Mouse (Mus musculus) cerebellum, postnatal 36 days (tissue): ENCODE measurements around the gene Lrrc75a.

Experiments
- DNase-seq, 2 experiments: peaks; one replicate each; pipeline ENCODE4 v3.0.0; 2021 to 2022; ENCODE audit warnings: mixed read lengths in 2 of 2

The Lrrc75a gene

DNA sequence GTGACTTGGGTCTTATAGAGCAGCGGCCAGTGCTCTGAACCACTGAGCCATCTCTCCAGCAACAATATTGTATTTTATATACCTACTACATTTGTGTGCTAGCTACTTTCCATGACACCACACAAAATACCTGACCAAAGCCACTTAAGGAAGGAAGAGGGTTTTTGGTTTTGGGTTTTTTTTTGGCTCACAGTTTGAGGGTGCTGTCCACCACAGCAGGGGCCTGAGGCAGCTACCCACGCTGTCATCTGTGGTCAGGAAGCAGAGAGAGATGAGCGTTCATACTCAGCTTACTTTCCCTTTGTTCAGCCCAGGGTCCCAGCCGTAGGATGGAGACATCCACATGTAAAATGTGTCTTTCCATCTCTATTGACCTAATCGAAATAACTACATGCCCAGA is 61.3 kb downstream of the Lrrc75a start:
- no peak for DNase-seq

DNA sequence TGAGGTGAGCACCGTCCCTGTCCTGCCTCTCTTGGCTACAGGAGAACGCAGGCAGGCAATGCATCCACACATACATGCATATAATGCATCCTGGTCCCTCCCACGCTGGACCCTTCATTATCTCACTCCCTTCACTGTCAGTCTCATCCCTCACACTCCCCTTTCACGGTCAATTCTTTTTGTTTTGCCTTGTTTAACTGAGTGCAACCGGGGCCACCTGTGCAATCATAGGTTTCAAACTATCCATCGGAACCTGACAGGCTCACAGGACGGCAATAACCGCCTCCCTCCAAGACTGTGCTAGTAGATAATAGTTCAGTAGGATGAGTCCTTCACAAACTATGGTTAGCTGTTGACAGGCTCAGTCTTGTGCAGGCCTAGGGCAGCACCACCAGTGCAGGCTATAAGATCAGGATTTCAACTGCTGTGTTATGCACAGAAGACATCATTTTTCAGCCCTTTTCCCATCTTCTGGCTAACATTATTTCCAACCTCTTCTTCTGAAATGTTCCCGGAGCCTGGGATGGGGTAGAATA is 63.6 kb downstream of the Lrrc75a start:
- no peak for DNase-seq

GRCm38 (mm10) chr11:62583031-62583430 is 65.3 kb downstream of the Lrrc75a start:
- DNase-seq, result no peak

DNA sequence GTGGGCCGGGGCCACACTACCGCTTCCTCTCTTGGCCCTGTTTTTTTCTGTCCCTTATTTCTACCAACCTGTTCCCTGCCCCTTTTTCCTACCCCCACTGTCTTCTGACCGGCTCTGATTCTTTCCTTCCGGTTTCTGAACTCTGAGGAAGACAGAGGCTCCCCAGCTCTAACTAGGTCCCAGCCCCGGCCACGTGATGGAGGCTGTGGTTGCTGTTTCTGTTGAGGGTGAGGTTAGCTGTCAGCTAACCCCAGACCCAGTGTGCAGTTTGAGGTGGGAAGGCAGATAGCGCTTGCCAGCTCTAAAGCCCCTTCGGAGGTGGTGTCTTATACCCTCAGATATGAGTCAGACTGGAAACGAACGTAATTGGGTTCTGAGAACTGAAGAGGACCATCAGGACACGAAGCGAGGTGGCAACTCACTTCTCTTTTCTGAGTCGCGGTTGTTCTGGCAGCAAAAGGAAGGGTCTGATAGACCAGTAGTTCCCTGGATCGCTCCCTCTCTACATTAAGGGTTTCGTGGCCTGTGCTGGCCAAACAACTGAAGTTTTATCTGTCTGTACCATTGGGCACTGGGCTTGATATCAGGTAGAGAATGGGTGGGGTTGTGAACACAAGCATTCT is 71.7 kb downstream of the Lrrc75a start:
- DNase-seq, result no peak

GRCm38 (mm10) chr11:62575659-62576438 is 72.5 kb downstream of the Lrrc75a start:
- DNase-seq, result peak; percentile 78 to 81

GRCm38 (mm10) chr11:62575297-62575658 is 73.0 kb downstream of the Lrrc75a start:
- peak; percentile 91 to 97 for DNase-seq

DNA sequence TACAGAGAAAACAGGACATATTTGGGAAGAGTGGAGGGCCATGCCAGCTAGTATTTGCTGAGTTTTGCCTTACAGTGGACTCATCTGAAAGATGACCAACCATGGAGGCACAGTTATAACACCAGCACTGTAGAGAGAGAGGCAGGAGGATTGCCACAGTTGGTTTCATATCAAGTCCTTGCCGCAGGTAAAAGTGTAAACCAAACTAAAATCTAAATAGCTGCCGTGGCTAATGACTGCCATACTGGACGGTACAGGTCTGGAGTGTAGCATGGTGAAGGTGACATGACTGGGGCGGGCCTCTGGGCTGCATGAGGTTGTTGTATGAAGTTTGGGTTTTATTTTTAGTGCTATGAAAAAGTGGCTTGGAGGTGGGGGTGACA is 73.6 kb downstream of the Lrrc75a start:
- no peak for DNase-seq

- no peak for DNase-seq
Measured at GRCm38 (mm10) chr11:62573959-62574702, 74.2 kb downstream of the Lrrc75a start, which contains the start of gene Trpv2. Gene Trpv2 (plus strand): TSS chr11:62574486.

- DNase-seq, result no peak
Measured at GRCm38 (mm10) chr11:62568300-62568699, 80.0 kb downstream of the Lrrc75a start.

DNA sequence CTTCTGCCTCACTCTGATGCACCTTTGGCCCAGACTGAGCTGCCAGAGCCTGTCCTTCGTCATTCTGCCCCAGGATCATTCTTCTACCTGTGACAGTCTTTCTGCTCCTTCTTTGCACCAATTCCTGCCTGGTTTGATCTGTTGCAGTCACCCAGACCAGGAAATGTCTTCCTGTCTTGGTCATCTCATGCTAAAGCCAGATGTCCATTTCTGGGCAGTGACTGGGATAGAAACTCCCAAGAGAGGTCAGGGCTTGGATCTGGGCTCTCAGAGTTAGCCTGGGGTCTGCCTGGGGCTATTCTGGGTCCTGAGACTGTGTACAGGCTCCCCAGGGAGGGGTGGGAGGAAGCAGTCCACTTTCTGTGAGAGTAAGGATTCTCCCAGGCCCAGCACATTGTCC is 82.1 kb downstream of the Lrrc75a start:
- DNase-seq, result no peak

GRCm38 (mm10) chr11:62565747-62566146 is 82.6 kb downstream of the Lrrc75a start:
- DNase-seq, result no peak

DNA sequence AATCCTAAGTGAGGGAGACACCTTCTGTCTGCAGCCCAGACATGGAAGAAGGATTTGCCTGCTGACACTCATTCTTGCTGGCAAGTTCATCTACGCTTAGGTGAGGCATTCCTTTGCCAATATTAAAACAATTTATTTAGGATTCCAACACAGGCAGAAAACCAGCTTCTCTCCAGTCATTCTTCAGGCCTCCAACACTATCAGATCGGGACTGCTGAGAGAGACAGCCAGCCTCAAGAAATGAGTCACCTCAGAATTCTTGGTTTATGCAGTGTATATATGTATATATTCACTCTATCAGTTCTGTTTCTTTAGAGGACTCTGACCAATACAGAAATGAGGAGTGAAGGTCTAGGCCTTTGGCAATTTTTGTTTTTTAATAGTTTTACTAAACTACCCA is 84.7 kb downstream of the Lrrc75a start:
- DNase-seq, result no peak

GRCm38 (mm10) chr11:62560463-62561016 is 87.8 kb downstream of the Lrrc75a start:
- DNase-seq, result peak in 1 of 2 experiments; percentile 14

GRCm38 (mm10) chr11:62558961-62559646 is 89.2 kb downstream of the Lrrc75a start:
- no peak for DNase-seq

- DNase-seq, result no peak
Measured at GRCm38 (mm10) chr11:62558152-62558551, 90.2 kb downstream of the Lrrc75a start.

- no peak for DNase-seq
Measured at GRCm38 (mm10) chr11:62557205-62557604, 91.1 kb downstream of the Lrrc75a start.

DNA sequence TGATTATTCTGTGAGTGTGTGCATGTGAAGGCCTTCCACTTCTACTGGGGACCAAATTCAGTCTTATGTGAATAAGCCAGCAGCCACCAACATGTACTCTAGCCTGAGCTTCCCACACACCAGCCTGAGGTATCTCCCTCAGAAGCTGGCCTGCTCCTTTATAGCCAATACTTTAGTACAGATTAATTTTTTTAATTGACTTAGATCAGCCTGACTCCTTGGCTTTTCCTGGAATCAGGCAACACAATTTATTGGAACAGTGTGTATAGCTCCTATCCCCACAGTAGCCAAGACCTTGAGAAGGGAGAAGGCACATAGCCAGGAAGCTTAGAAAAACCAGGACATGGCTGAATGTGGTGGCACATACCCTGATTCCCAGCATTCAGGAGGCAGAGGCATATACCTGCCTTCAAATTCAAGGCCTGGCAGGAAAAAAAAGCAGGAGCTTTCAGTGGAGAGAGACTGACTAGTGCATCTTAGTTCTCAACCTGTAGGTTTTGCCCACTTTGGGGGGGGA is 92.4 kb downstream of the Lrrc75a start:
- DNase-seq, result no peak

- DNase-seq, result no peak
Measured at GRCm38 (mm10) chr11:62554934-62555517, 93.3 kb downstream of the Lrrc75a start.
